Mouse (Mus musculus): ENCODE data around the gene Zbtb14.
A peak's percentile ranks its signal among the peaks of the same experiment; 100 is the strongest.

The Zbtb14 gene

DNA sequence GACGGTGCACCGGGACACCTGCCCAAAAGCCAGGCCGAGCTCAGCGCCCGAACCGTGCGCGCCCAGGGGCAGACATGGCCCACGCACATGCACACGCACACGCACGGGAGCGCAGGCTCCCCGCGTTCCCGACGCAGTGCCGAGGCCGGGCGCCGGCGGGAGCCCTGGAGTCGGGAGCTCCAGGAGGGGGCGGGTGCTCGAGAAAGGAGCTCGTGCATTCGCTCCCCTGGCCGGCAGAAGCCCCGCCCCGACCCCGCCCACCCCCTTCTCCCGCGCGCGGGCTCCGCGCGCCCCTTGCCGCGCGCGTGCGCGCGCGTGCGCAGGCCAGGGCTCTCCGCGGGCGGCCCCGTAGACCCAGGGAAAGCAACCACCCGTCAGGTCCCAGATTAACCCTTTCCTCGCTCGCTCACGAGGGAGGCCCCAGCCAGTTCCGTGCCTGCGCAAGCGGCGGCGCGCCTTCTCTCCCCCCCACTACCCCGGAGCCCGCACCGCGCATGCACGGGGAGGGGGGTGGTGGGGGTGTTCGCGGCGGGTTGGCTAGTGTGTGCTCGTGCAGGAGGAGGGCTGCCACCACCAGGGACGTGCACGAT is at the start of gene Zbtb14:
Gene Zbtb14 (plus strand): TSS at position 540 of the 590 bp plus-strand sequence.
- DNase-seq (ENCODE audit: extremely low read depth, insufficient read length, low spot score), result peak; percentile 95

DNA sequence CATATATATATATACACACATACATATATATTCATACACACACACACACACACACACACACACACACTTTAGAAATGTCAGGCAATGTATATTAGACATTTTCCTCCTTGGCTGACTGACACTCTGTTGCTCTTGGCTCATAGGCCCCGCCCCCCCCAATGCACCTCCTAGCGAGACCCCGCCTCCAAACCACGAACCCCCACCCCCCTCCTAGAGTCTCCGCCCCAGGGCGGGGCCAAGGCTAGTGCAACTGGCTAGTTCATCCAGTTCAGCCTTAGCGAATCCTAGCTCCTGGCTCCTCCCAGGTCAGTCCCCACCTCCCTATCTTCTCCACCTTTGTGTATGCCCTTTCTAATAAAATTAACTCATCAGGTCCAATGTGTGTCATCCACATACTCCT is 36.8 kb upstream of the Zbtb14 start:
- peak; percentile 14 for DNase-seq (ENCODE audit: extremely low read depth, insufficient read length, low spot score)

DNA sequence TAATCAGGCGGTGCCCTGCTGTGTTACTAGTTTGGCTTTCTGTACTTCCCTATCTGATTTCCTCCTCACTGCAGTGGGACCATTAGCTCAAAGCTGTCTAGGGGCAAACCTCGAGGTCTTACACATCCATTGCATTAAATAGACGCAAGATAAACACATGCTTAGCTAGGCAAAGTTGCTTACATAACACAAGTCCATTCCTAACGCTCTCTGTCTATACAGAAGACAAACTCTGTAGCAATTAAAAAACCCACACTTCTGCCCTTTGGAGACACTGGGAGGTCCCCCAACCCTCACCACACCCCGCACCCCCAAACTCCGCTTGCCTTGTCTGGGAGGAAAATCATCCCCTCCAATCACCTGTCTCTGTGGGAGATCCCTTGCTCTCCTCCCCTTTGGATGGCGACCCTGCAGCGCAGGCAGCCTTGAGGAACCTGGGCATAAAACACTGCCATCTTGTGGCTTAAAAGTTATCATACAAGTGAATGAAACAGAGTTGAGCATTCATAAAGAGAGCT is 33.8 kb upstream of the Zbtb14 start:
- DNase-seq (ENCODE audit: extremely low read depth, insufficient read length, low spot score), result peak; percentile 20

DNA sequence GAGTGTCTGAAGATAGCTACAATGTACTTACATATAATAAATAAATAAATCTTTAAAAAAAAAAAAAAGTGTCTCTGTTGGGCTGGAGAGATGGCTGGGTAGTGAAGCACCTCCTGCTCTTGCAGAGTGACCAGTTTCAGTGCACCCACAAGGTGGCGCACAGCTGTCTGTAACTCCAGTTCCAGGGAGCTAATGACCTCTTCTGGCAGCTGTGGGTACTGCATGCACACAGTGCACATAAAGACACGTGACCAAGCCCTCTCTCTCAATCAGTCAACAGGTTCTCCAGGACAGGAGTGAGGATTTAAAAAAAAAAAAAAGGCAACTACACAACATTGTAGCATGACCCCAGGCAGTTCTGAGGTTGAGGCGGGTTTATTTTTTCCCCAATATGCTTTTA is 17.8 kb upstream of the Zbtb14 start:
- DNase-seq (ENCODE audit: extremely low read depth, insufficient read length, low spot score), result peak; percentile 24

DNA sequence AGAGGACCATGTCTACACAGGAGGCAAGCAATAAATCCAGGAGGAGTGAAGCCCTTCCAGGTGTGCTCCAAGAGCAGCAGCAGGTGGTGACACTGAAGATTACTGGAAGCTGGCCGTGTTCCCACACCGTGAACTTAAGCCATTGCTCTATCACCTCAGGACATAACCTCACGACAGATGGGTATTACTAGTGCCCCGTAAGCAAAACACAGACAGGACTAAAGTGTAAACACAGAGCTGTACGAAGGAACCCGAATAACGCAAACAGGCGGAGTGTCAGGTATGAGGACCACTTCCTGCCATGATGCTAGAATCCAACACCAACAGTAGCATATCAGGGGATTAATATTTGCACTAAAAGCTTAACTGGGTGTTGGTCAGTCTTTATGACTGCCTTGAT is 2.0 kb upstream of the Zbtb14 start:
- no peak for DNase-seq (ENCODE audit: extremely low read depth, insufficient read length, low spot score)

DNA sequence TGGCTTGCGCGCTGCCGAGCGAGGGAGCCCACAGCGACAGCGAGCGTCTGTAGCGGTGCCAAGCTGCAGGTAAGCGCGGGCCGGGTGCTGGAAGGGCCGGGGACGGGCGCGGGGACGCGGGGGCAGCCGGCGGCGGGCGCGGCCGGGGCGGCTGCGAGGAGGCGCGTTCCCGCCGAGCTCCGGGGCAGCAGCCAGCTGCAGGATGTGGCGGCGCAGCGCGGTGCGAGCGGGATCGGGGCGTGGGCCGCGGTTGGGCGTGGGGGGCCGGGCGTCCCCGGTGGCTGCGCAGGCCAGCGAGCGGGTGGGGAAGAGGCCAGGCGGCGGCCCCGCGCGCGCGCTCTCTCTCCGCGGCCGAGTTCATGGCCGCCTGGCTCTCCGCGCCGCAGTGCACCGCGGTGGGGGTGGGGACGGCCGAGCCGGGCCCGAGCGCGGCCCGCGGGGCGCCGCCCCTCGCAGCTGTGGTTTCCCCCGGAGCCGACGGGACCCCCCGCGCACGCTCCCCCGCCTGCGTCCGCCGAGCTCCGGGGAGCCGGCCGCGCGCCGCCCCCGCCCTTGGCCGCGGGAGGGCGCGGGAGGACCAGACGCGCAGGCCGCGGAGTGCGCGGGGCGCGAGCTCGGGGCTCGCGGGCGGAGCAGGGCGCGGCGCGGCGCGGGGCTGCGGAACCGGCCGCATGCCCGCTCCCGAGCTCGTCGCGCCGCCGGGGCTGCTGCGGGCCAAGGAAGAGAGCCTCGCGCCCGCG is 521 bp downstream of the Zbtb14 start:
- no peak for DNase-seq (ENCODE audit: extremely low read depth, insufficient read length, low spot score)

DNA sequence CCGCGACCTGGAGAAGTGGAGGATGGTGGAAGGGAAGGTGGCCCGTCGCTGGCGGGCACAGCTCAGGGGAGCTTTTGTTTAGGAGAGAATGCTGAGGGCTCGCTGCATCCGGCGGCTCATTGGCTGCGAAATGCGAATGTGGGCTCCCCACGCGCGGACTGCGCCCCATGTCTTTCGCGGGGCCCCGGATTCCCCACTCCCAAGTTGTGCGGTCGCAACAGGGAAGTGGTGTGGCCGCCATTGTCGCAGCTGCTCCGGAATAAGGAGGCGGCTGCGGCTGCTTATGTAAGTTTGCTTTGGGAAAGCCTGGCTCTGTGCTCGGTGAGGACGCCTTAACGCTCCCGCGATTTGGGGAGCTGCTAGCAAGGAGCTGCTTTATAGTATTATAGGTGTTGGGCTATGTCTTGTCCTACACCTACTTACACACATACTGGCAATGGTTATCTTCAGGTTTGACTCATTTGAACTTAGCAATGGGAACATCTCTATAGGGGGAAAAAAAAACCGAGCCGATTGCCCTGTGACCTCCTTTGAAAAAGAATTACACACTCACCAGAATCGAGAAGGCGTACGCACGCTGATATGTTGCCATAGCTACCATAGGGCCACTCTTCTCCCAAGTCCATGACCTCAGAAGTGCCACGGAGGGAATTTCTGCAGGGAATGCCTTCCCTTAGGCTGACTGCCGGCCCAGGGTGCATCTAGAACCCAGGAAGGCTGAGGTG is 1.3 kb downstream of the Zbtb14 start:
- DNase-seq (ENCODE audit: extremely low read depth, insufficient read length, low spot score), result peak; percentile 78

DNA sequence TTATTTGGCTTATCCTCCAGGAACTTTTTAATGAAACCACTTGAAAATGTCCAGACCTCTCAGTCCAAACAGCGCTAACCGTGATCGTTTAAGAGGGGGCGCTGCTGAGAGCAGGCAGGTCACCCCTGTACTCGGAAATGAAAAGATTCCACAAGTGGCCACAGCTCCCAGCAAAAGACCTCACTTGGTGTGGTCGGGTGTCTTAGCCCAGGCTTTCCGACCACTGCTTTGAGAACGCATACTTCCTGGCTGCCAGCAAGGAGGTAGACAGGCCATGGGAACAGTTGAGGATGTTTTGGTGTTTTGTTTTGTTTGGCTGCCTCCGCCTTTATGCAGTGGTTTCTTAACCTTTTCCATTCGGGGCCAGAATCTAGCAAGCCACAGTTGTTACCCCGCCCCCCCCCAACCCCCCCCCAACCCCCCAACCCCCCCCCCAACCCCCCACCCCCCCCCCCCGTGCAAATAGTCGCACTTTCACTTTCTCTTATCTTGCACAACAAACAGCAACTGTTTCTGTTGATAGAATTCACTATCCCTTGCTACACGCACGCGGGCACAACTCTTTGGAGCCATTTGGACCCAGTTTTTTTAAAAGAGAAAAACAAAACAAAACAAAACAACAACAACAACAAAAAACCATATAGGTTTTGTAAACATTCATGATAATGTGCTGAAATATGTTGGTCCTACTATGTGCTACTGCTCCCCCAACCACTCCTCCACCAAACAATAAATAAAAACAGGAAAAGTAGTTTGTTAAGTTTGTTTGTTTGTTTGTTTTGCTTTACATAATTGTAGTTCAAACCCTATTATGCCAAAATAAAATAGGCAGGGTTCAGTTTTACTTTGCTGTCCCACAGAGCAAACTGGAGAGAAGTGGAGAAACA is 13.5 kb downstream of the Zbtb14 start:
- no peak for DNase-seq (ENCODE audit: extremely low read depth, insufficient read length, low spot score)

DNA sequence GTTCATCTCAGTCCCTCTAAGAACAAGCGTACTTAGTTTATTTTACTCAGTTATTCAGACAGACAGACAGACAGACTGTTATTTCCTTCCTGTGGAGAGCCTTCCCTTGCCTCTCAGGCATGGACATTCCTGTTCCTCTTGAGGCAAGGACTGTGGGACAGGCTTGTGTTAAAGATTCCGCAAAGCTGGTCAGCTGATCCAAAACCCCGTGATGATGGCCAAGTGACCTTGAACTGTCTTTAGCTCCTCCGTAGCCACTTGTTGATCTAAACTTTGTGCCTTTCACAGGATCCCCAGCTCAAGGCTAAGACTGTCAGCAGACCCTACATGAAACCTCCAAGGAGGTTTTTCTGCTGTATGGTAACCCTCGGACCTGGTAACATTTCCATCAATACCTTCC is 14.3 kb downstream of the Zbtb14 start:
- no peak for DNase-seq (ENCODE audit: extremely low read depth, insufficient read length, low spot score)

DNA sequence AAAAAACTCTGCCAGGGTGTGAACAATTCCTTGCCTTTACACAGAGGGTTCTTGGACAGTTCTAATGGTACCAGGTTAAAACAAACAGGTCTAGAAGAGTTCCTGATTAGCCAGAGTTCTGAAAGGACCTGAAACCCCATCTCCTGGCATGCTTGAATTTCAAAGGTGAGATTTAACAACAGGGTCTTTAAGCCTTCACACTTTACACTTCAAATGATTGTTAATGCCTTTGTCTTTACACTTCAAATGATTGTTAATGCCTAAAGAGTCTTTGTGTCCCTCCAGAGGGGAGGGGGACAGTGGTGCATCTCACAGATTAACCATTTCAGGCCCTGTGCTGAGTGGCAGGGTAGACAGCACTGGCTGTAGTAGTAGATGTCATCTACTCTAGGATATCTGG is 15.2 kb downstream of the Zbtb14 start:
- DNase-seq (ENCODE audit: extremely low read depth, insufficient read length, low spot score), result no peak

DNA sequence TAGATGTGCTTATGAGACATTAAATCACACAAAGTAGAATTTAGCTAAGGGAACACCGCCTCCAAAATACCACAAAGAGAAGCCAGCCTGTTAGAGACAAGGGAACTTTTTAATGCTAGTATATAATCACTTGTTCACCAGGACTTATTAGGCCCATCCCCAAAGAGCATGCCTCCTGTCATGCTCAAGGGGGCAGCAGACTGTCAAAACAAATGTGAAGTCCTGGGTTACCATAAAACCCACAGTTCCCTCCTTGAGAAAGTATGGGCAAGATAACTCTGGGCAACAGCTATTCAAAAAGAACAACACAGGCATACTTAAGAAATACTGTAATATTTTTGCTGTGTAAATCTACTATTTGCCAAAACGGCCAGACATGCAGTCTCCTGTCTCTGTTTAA is 18.3 kb downstream of the Zbtb14 start:
- DNase-seq (ENCODE audit: extremely low read depth, insufficient read length, low spot score), result no peak

DNA sequence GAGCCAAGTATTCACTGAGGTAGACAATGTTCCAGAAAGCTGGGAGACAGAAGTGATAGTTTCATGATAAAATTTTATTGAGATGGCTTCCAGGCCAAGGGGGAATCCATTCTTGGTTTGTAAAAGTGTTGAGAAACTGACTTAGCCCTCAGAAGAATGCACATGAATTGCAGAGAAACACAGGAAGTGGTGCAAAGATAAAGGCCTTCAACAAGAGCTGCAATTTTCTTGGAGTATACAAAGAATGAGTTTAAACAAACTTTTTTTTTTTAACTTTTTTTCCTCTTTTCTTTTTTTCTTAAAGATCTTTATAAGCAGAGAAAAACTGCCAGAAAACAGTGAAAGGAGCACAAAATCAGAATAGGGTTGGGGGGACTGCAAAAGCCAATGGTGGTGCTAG is 33.3 kb downstream of the Zbtb14 start:
- no peak for DNase-seq (ENCODE audit: extremely low read depth, insufficient read length, low spot score)

DNA sequence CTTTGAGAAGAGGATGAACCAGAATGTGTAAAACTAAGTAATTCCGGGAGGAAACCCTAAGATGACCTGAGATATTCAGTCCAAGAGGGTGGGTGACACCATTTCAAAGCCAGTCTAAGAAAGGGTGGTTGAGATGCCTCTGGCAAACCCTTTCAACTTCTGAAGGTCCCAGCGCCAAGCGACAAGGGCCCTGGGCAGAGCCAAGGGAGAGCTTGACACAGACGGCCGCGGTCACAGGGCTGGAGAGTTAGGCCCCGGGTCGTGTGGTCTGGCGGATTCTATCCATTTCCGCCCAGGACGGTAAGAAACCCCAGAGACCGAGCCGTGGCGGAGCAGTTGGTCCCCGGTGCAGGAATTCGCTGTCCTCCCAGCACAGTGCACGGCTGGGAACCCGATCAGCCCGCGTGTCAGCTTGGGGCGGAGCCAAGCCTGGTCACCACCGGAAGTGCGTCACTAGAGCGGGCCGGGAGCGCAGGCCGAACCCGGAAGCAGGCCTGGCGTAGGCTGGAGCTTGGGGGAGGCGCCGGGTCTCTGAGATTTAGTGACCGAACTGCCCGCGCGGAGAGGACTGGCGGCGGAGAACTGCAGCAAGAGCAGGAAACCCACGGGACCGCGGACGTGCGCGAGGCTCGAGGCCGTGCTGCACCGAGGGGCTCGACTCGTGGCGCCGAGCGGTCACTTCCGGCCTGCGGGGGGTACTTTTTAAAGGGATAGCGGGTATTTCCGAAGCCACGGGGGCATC is 34.2 kb downstream of the Zbtb14 start:
- DNase-seq (ENCODE audit: extremely low read depth, insufficient read length, low spot score), result peak; percentile 95

DNA sequence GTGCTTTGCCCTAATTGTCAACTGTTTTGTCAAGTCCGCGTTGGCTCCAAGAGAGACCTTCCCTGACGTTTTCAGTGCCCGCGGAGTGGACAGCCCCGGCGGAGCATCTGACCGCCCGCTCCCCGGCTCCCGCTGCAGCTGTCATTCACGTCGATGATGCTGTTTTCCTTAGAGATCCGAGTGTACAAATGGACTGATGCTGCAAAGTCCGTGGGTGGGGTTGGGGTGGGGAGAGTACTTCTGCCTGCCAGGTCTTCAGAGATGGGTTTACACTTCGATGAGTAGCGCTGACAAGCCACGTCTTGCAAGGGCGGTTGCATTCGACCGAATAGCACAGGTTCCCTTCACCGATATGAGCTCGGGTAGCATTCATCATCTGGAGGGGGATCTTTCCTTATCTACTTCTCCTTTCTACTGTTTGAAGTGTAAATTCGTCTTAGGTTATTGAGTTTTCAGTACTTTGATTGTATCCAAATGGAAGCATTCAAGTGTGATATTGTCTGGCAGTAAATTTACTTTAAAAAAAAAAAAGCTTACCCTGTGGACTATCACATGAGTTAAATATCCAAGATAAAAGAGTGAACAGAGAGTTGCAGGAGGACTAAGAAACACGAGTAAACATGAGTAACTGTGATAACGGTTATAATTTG is 35.0 kb downstream of the Zbtb14 start:
- DNase-seq (ENCODE audit: extremely low read depth, insufficient read length, low spot score), result no peak

DNA sequence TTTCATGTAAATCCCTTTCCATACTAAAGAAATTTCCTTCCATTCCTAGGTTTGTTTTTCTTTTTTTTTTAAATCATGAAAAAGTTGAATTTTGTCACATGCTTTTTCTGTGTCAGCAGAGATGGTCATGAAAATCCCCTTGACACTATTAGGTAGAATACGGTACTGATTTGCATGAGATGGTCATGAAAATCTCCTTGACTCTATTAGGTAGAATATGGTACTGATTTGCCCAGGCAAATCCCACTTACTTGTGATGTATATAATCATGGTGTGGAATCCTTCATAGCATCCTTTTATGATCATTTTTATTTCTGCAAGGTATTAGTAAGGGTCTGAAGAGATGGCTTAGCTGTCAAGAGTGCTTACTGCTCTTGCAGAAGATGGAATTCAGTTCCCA is 38.7 kb downstream of the Zbtb14 start:
- peak; percentile 13 for DNase-seq (ENCODE audit: extremely low read depth, insufficient read length, low spot score)

DNA sequence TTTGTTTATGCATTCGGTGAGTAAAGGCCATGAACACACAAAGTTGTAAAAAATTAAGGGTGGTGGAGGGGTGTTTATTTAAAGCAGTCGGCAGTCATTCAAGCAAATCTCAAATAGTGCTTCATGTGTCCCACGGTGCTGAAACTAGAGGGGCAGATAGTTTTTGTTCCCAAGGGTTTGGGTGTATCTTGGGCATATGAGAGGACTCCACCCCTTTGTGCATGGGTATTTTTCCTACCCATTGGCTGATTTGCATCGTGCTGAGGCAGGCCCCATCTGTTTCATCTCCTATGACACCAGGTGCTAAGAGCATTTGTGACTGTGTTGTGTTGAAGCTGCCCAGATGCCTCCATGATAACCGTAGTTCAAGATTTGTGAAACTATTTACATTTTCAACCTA is 55.0 kb downstream of the Zbtb14 start:
- DNase-seq (ENCODE audit: extremely low read depth, insufficient read length, low spot score), result no peak

DNA sequence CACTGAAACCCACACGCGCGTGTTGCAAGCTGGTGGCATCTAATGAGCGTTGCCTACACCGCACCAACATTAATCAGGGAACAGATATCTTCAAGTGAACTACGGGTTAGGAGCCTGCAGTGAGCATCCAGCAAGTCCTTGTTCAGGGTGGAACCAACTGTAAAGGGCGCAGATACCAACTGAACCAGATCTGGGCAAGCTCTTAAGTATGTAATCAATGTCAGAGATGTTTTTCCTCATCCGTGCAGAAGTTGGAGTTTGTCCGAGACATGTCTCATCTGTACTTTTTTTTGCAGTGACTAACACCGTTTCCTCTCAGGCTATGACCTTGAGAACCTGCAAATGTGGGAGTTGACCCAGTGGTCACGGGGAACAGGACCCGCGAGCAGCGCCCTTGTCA is 55.6 kb downstream of the Zbtb14 start:
- DNase-seq (ENCODE audit: extremely low read depth, insufficient read length, low spot score), result no peak

DNA sequence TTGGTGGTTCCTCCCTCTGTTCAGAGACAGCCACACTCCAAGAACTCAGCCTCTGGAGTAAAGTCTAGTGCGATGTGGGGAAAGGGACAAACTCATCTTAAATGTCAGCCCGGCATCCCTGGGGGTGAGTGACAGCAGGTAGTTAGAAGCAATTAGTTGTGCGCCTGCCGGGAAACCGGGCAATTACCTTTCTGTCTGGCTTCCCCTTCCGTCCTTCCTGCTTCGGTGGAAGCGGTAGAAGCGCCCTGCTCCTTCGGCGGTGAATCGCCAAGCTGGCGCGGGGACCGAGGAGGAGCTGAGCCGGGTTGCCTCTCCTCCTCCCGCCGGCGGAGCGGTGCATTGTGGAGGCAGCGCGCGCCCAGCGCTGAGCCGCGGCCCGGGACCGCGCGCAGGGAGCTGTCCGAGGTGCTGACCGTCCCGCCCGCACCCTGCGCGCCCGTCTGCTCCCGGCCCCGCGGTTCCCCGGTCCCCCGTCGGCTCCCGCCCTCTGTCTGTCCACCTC is 56.2 kb downstream of the Zbtb14 start, which contains the start of gene Akain1:
Gene Akain1 (plus strand): TSS at position 337 of the 502 bp plus-strand sequence.
- no peak for DNase-seq (ENCODE audit: extremely low read depth, insufficient read length, low spot score)
